Mouse (Mus musculus): ENCODE measurements around the gene Rph3al.

GRCm38 (mm10) chr11:75880064-75880463, 58.2 kb downstream of the Rph3al start:
- no peak for TF ChIP-seq MAFK (IDR thresholded peaks at IDR 0.05; ENCODE audit: insufficient read depth, low read depth, low read length)
- no peak for TF ChIP-seq ZNF384 (IDR thresholded peaks at IDR 0.05; ENCODE audit: low read depth, low read length)
- TF ChIP-seq CHD2 (IDR thresholded peaks at IDR 0.05; ENCODE audit: low read depth, low read length): no peak
